Mouse (Mus musculus) MEL (cell line): ENCODE measurements around the gene Mrpl9. TPM values are rescaled to one million over a fixed set of nuclear protein-coding genes. Genes with fewer than 3 reads are reported as not detected.
A peak's percentile ranks its signal among the peaks of the same experiment; 100 is the strongest.

Experiments
- DNase-seq: peaks from one replicate; pipeline ENCODE4 v3.0.0; 2011; ENCODE audit warnings: low read depth, low spot score
- H3K27ac ChIP-seq: 2 replicates; pipeline ENCODE4 v1.5.1; 2012; ENCODE audit warnings: low read depth, mild to moderate bottlenecking, control low read depth, low read length, moderate library complexity; ENCODE audit not compliant: control insufficient read depth
- H3K27me3 ChIP-seq, 2 experiments: fragments of 150-350 bp in 1 of 2; sonication (generic) in 1 of 2; 2 replicates each; pipeline ENCODE4 v1.6.1; 2012; ENCODE audit warnings: low read length in 2 of 2, mild to moderate bottlenecking in 2 of 2, improper control_type of control experiment in 1 of 2, moderate library complexity in 1 of 2; ENCODE audit not compliant: insufficient read depth in 2 of 2, control insufficient read depth in 1 of 2
- H3K36me3 ChIP-seq, 2 experiments: 2 replicates each; pipeline ENCODE4 v1.6.1; 2012 to 2014; ENCODE audit warnings: low read length in 2 of 2, improper control_type of control experiment in 1 of 2, inconsistent platforms in 1 of 2, mild to moderate bottlenecking in 1 of 2; ENCODE audit not compliant: insufficient read depth in 2 of 2, control insufficient read depth in 1 of 2
- H3K4me1 ChIP-seq, 2 experiments: fragments of 150-350 bp in 1 of 2; sonication (generic) in 1 of 2; 2 replicates each; pipeline ENCODE4 v1.6.1; 2012; ENCODE audit warnings: low read length in 2 of 2, improper control_type of control experiment in 1 of 2, mild to moderate bottlenecking in 1 of 2; ENCODE audit not compliant: insufficient read depth in 2 of 2, control insufficient read depth in 1 of 2
- H3K4me3 ChIP-seq, 2 experiments: fragments of 150-350 bp in 1 of 2; sonication (generic) in 1 of 2; 2 replicates each; pipeline ENCODE4 v1.5.1; 2012; ENCODE audit warnings: low read depth in 2 of 2, low read length in 2 of 2, mild to moderate bottlenecking in 2 of 2, moderate library complexity in 2 of 2, control low read depth in 1 of 2, improper control_type of control experiment in 1 of 2; ENCODE audit not compliant: control insufficient read depth in 1 of 2, insufficient read depth in 1 of 2
- H3K79me2 ChIP-seq: 2 replicates; pipeline ENCODE4 v1.6.1; 2012; ENCODE audit warnings: mild to moderate bottlenecking, low read length, moderate library complexity; ENCODE audit not compliant: control insufficient read depth, poor library complexity, insufficient read depth
- H3K9ac ChIP-seq: 2 replicates; pipeline ENCODE4 v1.6.1; 2012; ENCODE audit warnings: low read depth, mild to moderate bottlenecking, control low read depth, low read length, moderate library complexity; ENCODE audit not compliant: control insufficient read depth, poor library complexity, severe bottlenecking
- H3K9me3 ChIP-seq: fragments of 150-350 bp; sonication (generic); replicated peaks from 2 replicates; pipeline ENCODE4 v1.6.1; 2012; ENCODE audit warnings: mild to moderate bottlenecking, low read length, improper control_type of control experiment, moderate library complexity; ENCODE audit not compliant: insufficient read depth
- BHLHE40 ChIP-seq: IDR thresholded peaks from 2 replicates; pipeline ENCODE4 v1.6.1; 2012; ENCODE audit warnings: low read depth, mild to moderate bottlenecking, inconsistent platforms, low read length, improper control_type of control experiment, borderline replicate concordance
- CTCF ChIP-seq, 3 experiments: IDR thresholded peaks in 2 of 3; conservative IDR thresholded peaks in 1 of 3; 2 replicates each; pipeline ENCODE4 v1.5.1; 2011 to 2012; ENCODE audit warnings: low read length in 3 of 3, low read depth in 2 of 3, mild to moderate bottlenecking in 2 of 3, improper control_type of control experiment in 1 of 3, inconsistent platforms in 1 of 3, mixed read lengths in 1 of 3, moderate library complexity in 1 of 3; ENCODE audit not compliant: control insufficient read depth in 1 of 3, insufficient read depth in 1 of 3, poor library complexity in 1 of 3, severe bottlenecking in 1 of 3
- E2F4 ChIP-seq: IDR thresholded peaks from 2 replicates; pipeline ENCODE4 v1.6.1; 2011; ENCODE audit warnings: low read depth, low read length, improper control_type of control experiment, borderline replicate concordance
- ELF1 ChIP-seq: IDR thresholded peaks from 2 replicates; pipeline ENCODE4 v1.6.1; 2014; ENCODE audit warnings: low read depth, mild to moderate bottlenecking, inconsistent platforms, low read length, improper control_type of control experiment, moderate library complexity
- EP300 ChIP-seq, 2 experiments: IDR thresholded peaks; 2 replicates each; pipeline ENCODE4 v1.6.1; 2011; ENCODE audit warnings: improper control_type of control experiment in 2 of 2, low read length in 2 of 2, low read depth in 1 of 2, mild to moderate bottlenecking in 1 of 2
- GABPA ChIP-seq: IDR thresholded peaks from 2 replicates; pipeline ENCODE4 v1.6.1; 2012; ENCODE audit warnings: low read depth, mild to moderate bottlenecking, inconsistent platforms, low read length, improper control_type of control experiment, moderate library complexity
- GATA1 ChIP-seq: IDR thresholded peaks from 2 replicates; pipeline ENCODE4 v1.6.1; 2011; ENCODE audit warnings: low read depth, low read length, improper control_type of control experiment
- KAT2A ChIP-seq: conservative IDR thresholded peaks from 2 replicates; pipeline ENCODE4 v1.6.1; 2012; ENCODE audit warnings: low read depth, low read length, improper control_type of control experiment, inconsistent platforms
- MAFK ChIP-seq: IDR thresholded peaks from 2 replicates; pipeline ENCODE4 v1.6.1; 2011; ENCODE audit warnings: low read depth, mild to moderate bottlenecking, low read length, improper control_type of control experiment, borderline replicate concordance
- MAX ChIP-seq: IDR thresholded peaks from 2 replicates; pipeline ENCODE4 v1.6.1; 2011; ENCODE audit warnings: low read length, improper control_type of control experiment
- MAZ ChIP-seq: IDR thresholded peaks from 2 replicates; pipeline ENCODE4 v1.6.1; 2012; ENCODE audit warnings: low read depth, mild to moderate bottlenecking, inconsistent platforms, low read length, improper control_type of control experiment
- MEF2A ChIP-seq: IDR thresholded peaks from 2 replicates; pipeline ENCODE4 v1.6.1; 2014; ENCODE audit warnings: low read depth, mild to moderate bottlenecking, inconsistent platforms, low read length, improper control_type of control experiment; ENCODE audit not compliant: poor library complexity, insufficient replicate concordance, severe bottlenecking; ENCODE audit errors: extremely low read depth
- MXI1 ChIP-seq: IDR thresholded peaks from 2 replicates; pipeline ENCODE4 v1.6.1; 2011; ENCODE audit warnings: mild to moderate bottlenecking, low read depth, low read length, improper control_type of control experiment
- MYC ChIP-seq: IDR thresholded peaks from 2 replicates; pipeline ENCODE4 v1.6.1; 2011; ENCODE audit warnings: low read depth, mild to moderate bottlenecking, low read length, improper control_type of control experiment, moderate library complexity
- NELFE ChIP-seq: IDR thresholded peaks from 2 replicates; pipeline ENCODE4 v1.6.1; 2011; ENCODE audit warnings: low read depth, low read length, improper control_type of control experiment
- POLR2AphosphoS2 ChIP-seq: IDR thresholded peaks from 2 replicates; pipeline ENCODE4 v1.6.1; 2011; ENCODE audit warnings: low read length, improper control_type of control experiment
- POLR2AphosphoS5 ChIP-seq: IDR thresholded peaks from 2 replicates; pipeline ENCODE4 v1.6.1; 2012; ENCODE audit warnings: low read depth, borderline replicate concordance, mild to moderate bottlenecking, inconsistent platforms, low read length, moderate library complexity, mixed read lengths
- RAD21 ChIP-seq: IDR thresholded peaks from 2 replicates; pipeline ENCODE4 v1.6.1; 2011; ENCODE audit warnings: mild to moderate bottlenecking, low read depth, low read length, improper control_type of control experiment
- RCOR1 ChIP-seq: IDR thresholded peaks from 2 replicates; pipeline ENCODE4 v1.6.1; 2012; ENCODE audit warnings: low read depth, mild to moderate bottlenecking, inconsistent platforms, low read length, improper control_type of control experiment
- SIN3A ChIP-seq: IDR thresholded peaks from 2 replicates; pipeline ENCODE4 v1.6.1; 2012; ENCODE audit warnings: low read length, improper control_type of control experiment, inconsistent platforms
- SMC3 ChIP-seq: IDR thresholded peaks from 2 replicates; pipeline ENCODE4 v1.6.1; 2011; ENCODE audit warnings: low read depth, low read length, improper control_type of control experiment
- TAL1 ChIP-seq: IDR thresholded peaks from 2 replicates; pipeline ENCODE4 v1.6.1; 2012; ENCODE audit warnings: mild to moderate bottlenecking, inconsistent platforms, low read length, moderate library complexity, mixed read lengths
- TBP ChIP-seq: IDR thresholded peaks from 2 replicates; pipeline ENCODE4 v1.8.0; 2011; ENCODE audit warnings: low read depth, low read length, improper control_type of control experiment
- TCF12 ChIP-seq: IDR thresholded peaks from 2 replicates; pipeline ENCODE4 v1.6.1; 2014; ENCODE audit warnings: low read depth, mild to moderate bottlenecking, inconsistent platforms, low read length, improper control_type of control experiment, moderate library complexity
- UBTF ChIP-seq: IDR thresholded peaks from 2 replicates; pipeline ENCODE4 v1.6.1; 2012; ENCODE audit warnings: low read depth, mild to moderate bottlenecking, inconsistent platforms, low read length, improper control_type of control experiment, moderate library complexity, borderline replicate concordance; ENCODE audit not compliant: insufficient read depth
- USF1 ChIP-seq: IDR thresholded peaks from 2 replicates; pipeline ENCODE4 v1.6.1; 2014; ENCODE audit warnings: low read depth, mild to moderate bottlenecking, inconsistent platforms, low read length, improper control_type of control experiment, moderate library complexity
- USF2 ChIP-seq, 2 experiments: IDR thresholded peaks; 2 replicates each; pipeline ENCODE4 v1.6.1; 2011 to 2012; ENCODE audit warnings: improper control_type of control experiment in 2 of 2, low read length in 2 of 2, borderline replicate concordance in 1 of 2, inconsistent platforms in 1 of 2, low read depth in 1 of 2, mild to moderate bottlenecking in 1 of 2; ENCODE audit not compliant: insufficient read depth in 1 of 2
- ZMIZ1 ChIP-seq: IDR thresholded peaks from 2 replicates; pipeline ENCODE4 v1.6.1; 2012; ENCODE audit warnings: low read depth, mild to moderate bottlenecking, inconsistent platforms, low read length, improper control_type of control experiment, moderate library complexity
- ZNF384 ChIP-seq: IDR thresholded peaks from 2 replicates; pipeline ENCODE4 v1.6.1; 2012; ENCODE audit warnings: low read depth, mild to moderate bottlenecking, inconsistent platforms, low read length, improper control_type of control experiment
- polyA plus RNA-seq, 2 experiments: library from polyadenylated mRNA; stranded (reverse) in 1 of 2; unstranded in 1 of 2; fragments of >175 nt in 1 of 2; fragments of >200 nt in 1 of 2; gene quantifications; 2 replicates each; pipeline versions ENCODE4 v1.2.1 to v1.2.4; 2012; ENCODE audit warnings: low replicate concordance in 2 of 2, low read depth in 1 of 2; ENCODE audit not compliant: insufficient read length in 2 of 2, insufficient read depth in 1 of 2, missing spikeins in 1 of 2
- total RNA-seq: library from RNA; depleted of rRNA; stranded (reverse); fragments of 300-350 nt; gene quantifications from 2 replicates; pipeline ENCODE4 v1.2.3, GENCODE M21; 2012

The Mrpl9 gene
- total and polyA plus RNA-seq, 3 experiments, result 191 to 208 TPM; not detected in 1

DNA sequence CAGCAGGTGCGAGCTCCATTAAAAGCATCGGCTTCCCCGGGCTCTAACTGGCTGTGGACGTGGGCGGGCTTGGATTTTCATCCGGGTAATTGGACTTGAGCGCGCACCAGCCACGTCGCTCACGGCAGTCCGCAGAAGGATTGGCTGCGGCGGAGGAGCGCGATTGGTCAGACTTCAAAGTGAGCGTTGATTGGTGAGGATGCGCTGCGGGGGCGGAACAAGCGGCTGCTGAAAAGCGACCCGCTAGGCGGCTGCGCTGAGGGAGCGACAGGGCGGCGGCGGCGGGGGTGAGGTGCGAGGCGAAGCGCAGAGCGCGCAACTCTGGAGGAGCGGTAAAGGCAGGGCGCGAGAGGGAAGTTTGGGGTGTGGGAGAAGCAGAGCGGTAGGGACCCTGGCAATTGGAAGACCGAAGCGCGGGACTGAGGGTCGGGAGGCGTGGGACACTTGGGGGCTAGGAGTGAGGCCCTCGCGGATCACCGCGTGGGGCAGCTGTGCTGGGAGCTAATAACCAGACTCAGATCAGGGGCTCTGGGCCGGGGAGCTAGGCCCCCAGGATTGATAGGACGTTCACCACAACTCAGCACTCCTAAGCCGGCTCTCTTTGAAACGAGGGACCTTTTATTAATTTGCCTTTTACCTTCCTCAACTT lies 30.0 kb upstream of the Mrpl9 start, which contains the start of gene Tdrkh:
Gene Tdrkh, plus strand, starts transcription at position 243 of the 649 bp plus-strand sequence.
- H3K4me1 ChIP-seq, result no peaks in the 10 kb centered on the region
- peaks cover 17 to 24% of the 10 kb centered on the region in 2 experiments for H3K27me3 ChIP-seq
- no peak for DNase-seq
- no peaks in the 10 kb centered on the region for H3K9me3 ChIP-seq
- no peak within 1 kb of the TSS for H3K27ac ChIP-seq
- TF ChIP-seq RAD21, result no peak
- no peak for TF ChIP-seq UBTF
- TF ChIP-seq GABPA, result no peak
- no peak for TF ChIP-seq MXI1
- no peak for TF ChIP-seq RCOR1
- TF ChIP-seq SMC3, result no peak
- no peak for TF ChIP-seq E2F4
- TF ChIP-seq KAT2A, result no peak
- TF ChIP-seq NELFE, result no peak
- no peak for TF ChIP-seq MAX
- TF ChIP-seq TBP, result no peak
- TF ChIP-seq TAL1, result no peak
- TF ChIP-seq MYC, result no peak
- TF ChIP-seq USF2 (IDR thresholded peaks at IDR 0.05; ENCODE audit: borderline replicate concordance in 1 of 2, insufficient read depth in 1 of 2, low read depth in 1 of 2, low read length in 2 of 2), result no peak
- no peak for TF ChIP-seq ELF1
- no peak for TF ChIP-seq ZMIZ1
- no peak for TF ChIP-seq CTCF (IDR thresholded peaks at IDR 0.05 in 2 of 3, conservative IDR thresholded peaks at IDR 0.05 in 1 of 3; ENCODE audit: control insufficient read depth in 1 of 3, insufficient read depth in 1 of 3, low read depth in 2 of 3, low read length in 3 of 3, poor library complexity in 1 of 3, severe bottlenecking in 1 of 3)
- TF ChIP-seq BHLHE40, result no peak
- no peak for TF ChIP-seq POLR2AphosphoS5
- H3K79me2 ChIP-seq, result no peaks in the 10 kb centered on the region
- H3K4me3 ChIP-seq, result no peak within 1 kb of the TSS
- H3K36me3 ChIP-seq, result no peaks in the 10 kb centered on the region
- H3K9ac ChIP-seq, result no peak within 1 kb of the TSS

DNA sequence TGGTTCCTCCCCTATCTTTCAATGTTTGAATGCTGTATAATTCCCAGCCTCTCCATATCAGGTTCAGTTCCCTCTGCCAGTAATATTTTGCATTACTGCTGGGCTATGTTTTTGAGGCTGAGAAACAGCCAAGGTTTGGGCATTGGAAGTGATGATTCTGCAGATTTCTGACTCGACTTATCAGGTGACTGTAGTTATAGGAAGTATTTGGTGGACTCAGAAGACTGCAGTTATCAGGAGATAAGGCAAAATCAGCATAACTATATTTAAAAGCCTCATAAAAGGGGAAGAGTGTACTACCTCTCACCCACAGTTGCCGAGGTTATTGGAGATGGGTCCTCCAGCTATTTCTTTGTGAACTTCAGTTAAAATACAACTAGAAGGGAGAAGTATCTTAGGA lies 12.1 kb upstream of the Mrpl9 start:
- DNase-seq, result peak; percentile 75
- H3K9ac ChIP-seq, result no peak overlapping the region
- H3K4me3 ChIP-seq, result no peak overlapping the region
- H3K27me3 ChIP-seq, result peaks cover 4 to 6% of the 10 kb centered on the region in 2 experiments
- no peaks in the 10 kb centered on the region for H3K9me3 ChIP-seq
- H3K36me3 ChIP-seq, result peaks cover 0 to 17% of the 10 kb centered on the region in 2 experiments; a peak in 2 of 4 replicates
- H3K79me2 ChIP-seq, result no peaks in the 10 kb centered on the region
- no peak overlapping the region for H3K27ac ChIP-seq
- peaks cover 9 to 10% of the 10 kb centered on the region in 2 experiments for H3K4me1 ChIP-seq
- TF ChIP-seq TCF12 (peak; percentile 67), MAZ (no peak), SIN3A (peak; percentile 73), BHLHE40 (peak; percentile 77; the same call in 1 of the 2 replicates), TAL1 (no peak), GATA1 (peak; percentile 94), POLR2AphosphoS2 (no peak), MEF2A (peak; percentile 83; the same call in 1 of the 2 replicates), EP300 (IDR thresholded peaks at IDR 0.05; ENCODE audit: low read depth in 1 of 2, low read length in 2 of 2) (peak; percentile 80 to 90), ELF1 (0 out of 2 replicates have a peak, but pooled peaks have one; percentile 22), ZMIZ1 (no peak), UBTF (no peak), MAFK (peak; percentile 96), POLR2AphosphoS5 (no peak), MYC (peak; percentile 29; the same call in 1 of the 2 replicates), RCOR1 (peak; percentile 97), USF1 (peak; percentile 77), ZNF384 (no peak)
